Mouse (Mus musculus): ENCODE data around the gene Serpina1f. TPM values are rescaled to one million over a fixed set of nuclear protein-coding genes. Genes with fewer than 3 reads are reported as not detected.
"Not testable (repeated sequence)": the region's sequence is repeated elsewhere in the genome, so short reads cannot be mapped to it uniquely, and the experiment has no call there.

Serpina1f gene
- polyA plus RNA-seq, 1 experiment from 2014 or later = 1.5 TPM

DNA sequence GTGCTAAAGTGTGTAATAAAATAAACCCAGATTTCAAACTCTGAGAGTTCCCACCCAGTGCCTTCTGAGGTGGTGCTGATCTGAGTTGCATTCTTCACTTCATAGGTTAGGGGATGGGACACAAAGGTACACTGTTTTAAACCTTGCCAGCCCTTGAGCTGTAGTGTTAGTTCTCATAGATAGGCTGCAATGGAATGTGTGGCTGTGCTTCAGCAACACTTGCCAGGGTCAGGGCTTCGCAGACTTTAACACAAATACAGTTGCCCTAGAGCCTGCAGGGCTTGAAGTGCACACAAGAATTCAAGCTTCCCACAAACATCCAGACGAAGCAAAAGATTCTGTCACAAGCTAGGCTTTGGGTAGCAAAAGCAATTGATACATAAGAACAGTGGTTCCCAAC, 24.4 kb downstream of the Serpina1f start:
- H3K9me3 ChIP-seq (replicated peaks; ENCODE audit: low read length) = no peaks in the 10 kb centered on the region
- no peak for ATAC-seq (replicated peaks; ENCODE audit: low FRiP score, low read depth)
- H3K9ac ChIP-seq (ENCODE audit: low read depth, low read length) = no peak overlapping the region
- WGBS = 68% methylated on average over 2 of the region's 2 CpGs
- no peaks in the 10 kb centered on the region for H3K36me3 ChIP-seq (ENCODE audit: insufficient read depth, low read length)
- H3K4me3 ChIP-seq (replicated peaks; ENCODE audit: low read depth, low read length) = no peak overlapping the region
- no peaks in the 10 kb centered on the region for H3K4me1 ChIP-seq (replicated peaks; ENCODE audit: insufficient read depth, low read length)
- no peak for TF ChIP-seq CTCF (IDR thresholded peaks at IDR 0.05; ENCODE audit: low read depth)
- no peak overlapping the region for H3K4me2 ChIP-seq (ENCODE audit: low read length)
- no peak overlapping the region for H3K27ac ChIP-seq
- H3K27me3 ChIP-seq (ENCODE audit: insufficient read depth, low read length) = no peaks in the 10 kb centered on the region
- DNase-seq (ENCODE audit: low spot score) = no peak

DNA sequence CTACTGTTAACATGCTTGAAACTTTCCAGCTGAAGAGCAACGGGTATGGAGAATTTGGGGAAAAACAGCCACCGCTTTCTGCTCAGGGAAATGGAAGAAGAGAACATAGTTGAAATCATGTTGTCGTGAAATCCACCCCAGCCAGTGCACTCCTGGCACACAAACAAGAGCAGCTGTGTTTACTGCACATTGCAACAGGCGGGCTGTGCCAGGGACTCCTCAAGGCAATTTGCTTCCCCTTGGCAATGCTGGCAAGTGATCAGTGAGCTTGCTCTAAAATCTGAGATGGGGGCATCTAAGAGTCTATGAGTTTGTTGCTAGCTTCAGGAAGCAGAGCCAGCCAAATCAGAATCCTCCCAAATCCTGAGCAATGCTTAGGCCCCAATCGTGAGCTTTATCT, 25.0 kb downstream of the Serpina1f start:
- H3K4me2 ChIP-seq (ENCODE audit: low read length) = no peak overlapping the region
- DNase-seq (ENCODE audit: low spot score) = no peak
- WGBS = 86% methylated on average over 5 of the region's 5 CpGs
- no peak overlapping the region for H3K27ac ChIP-seq
- TF ChIP-seq CTCF (IDR thresholded peaks at IDR 0.05; ENCODE audit: low read depth) = no peak
- H3K27me3 ChIP-seq (ENCODE audit: insufficient read depth, low read length) = no peaks in the 10 kb centered on the region
- no peak overlapping the region for H3K9ac ChIP-seq (ENCODE audit: low read depth, low read length)
- no peak overlapping the region for H3K4me3 ChIP-seq (replicated peaks; ENCODE audit: low read depth, low read length)
- ATAC-seq (replicated peaks; ENCODE audit: low FRiP score, low read depth) = no peak
- no peaks in the 10 kb centered on the region for H3K9me3 ChIP-seq (replicated peaks; ENCODE audit: low read length)
- no peaks in the 10 kb centered on the region for H3K36me3 ChIP-seq (ENCODE audit: insufficient read depth, low read length)
- H3K4me1 ChIP-seq (replicated peaks; ENCODE audit: insufficient read depth, low read length) = no peaks in the 10 kb centered on the region

DNA sequence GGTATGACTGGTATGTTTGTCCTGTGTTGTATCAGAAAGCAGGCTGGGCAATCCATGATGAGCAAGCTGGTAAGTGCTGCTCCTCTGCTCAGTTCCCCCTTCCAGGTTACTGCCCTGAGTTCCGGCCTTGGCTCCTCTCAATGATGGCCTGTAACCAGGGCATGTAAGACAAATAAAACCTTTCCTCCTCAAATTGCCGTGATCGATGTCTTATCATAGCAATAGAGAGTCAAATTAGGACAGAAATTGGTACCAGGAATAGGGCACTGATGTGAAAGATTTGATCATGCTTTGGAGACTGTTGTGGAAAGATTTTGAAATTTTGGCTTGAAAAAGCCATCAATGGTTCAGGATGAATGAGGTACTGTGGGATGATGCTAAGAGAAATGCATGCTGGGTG, 30.0 kb downstream of the Serpina1f start:
- H3K4me1 ChIP-seq (replicated peaks; ENCODE audit: insufficient read depth, low read length) = no peaks in the 10 kb centered on the region
- no peaks in the 10 kb centered on the region for H3K36me3 ChIP-seq (ENCODE audit: insufficient read depth, low read length)
- WGBS = 90% methylated on average over 3 of the region's 3 CpGs

GRCm38 (mm10) chr12:103662053-103662452, 33.3 kb downstream of the Serpina1f start:
- not testable (repeated sequence) for H3K36me3 ChIP-seq (ENCODE audit: insufficient read depth, low read length); ATAC-seq (replicated peaks; ENCODE audit: low FRiP score, low read depth); H3K9ac ChIP-seq (ENCODE audit: low read depth, low read length); H3K27me3 ChIP-seq (ENCODE audit: insufficient read depth, low read length); H3K9me3 ChIP-seq (replicated peaks; ENCODE audit: low read length); H3K27ac ChIP-seq; DNase-seq (ENCODE audit: low spot score); H3K4me1 ChIP-seq (replicated peaks; ENCODE audit: insufficient read depth, low read length); H3K4me3 ChIP-seq (replicated peaks; ENCODE audit: low read depth, low read length); H3K4me2 ChIP-seq (ENCODE audit: low read length)

More for the DNA sequence above, 30.0 kb downstream of the Serpina1f start:
- Histone ChIP-seq H3K9me3 (replicated peaks; ENCODE audit: low read length) (no peaks in the 10 kb centered on the region), H3K27me3 (ENCODE audit: insufficient read depth, low read length) (no peaks in the 10 kb centered on the region), H3K27ac (no peak overlapping the region), H3K9ac (ENCODE audit: low read depth, low read length) (no peak overlapping the region), H3K4me2 (ENCODE audit: low read length) (no peak overlapping the region), H3K4me3 (replicated peaks; ENCODE audit: low read depth, low read length) (no peak overlapping the region)
- DNase-seq (ENCODE audit: low spot score) (no peak), ATAC-seq (replicated peaks; ENCODE audit: low FRiP score, low read depth) (no peak)
- no peak for TF ChIP-seq CTCF (IDR thresholded peaks at IDR 0.05; ENCODE audit: low read depth)

- Histone ChIP-seq H3K36me3 (ENCODE audit: insufficient read depth, low read length) (no peaks in the 10 kb centered on the region), H3K4me2 (ENCODE audit: low read length) (no peak overlapping the region), H3K9ac (ENCODE audit: low read depth, low read length) (no peak overlapping the region), H3K27me3 (ENCODE audit: insufficient read depth, low read length) (no peaks in the 10 kb centered on the region), H3K4me3 (replicated peaks; ENCODE audit: low read depth, low read length) (no peak overlapping the region), H3K27ac (no peak overlapping the region), H3K9me3 (replicated peaks; ENCODE audit: low read length) (no peaks in the 10 kb centered on the region), H3K4me1 (replicated peaks; ENCODE audit: insufficient read depth, low read length) (no peaks in the 10 kb centered on the region)
- ATAC-seq (replicated peaks; ENCODE audit: low FRiP score, low read depth) = no peak; the same call in 1 of the 2 replicates
- no peak for DNase-seq (ENCODE audit: low spot score)
- 68% methylated on average over 5 of the region's 5 CpGs for WGBS
- TF ChIP-seq CTCF (IDR thresholded peaks at IDR 0.05; ENCODE audit: low read depth) = no peak
These were observed 35.3 kb downstream of the Serpina1f start for GRCm38 (mm10) chr12:103660076-103660475.

- Histone ChIP-seq H3K27me3 (ENCODE audit: insufficient read depth, low read length) (no peaks in the 10 kb centered on the region), H3K9me3 (replicated peaks; ENCODE audit: low read length) (no peaks in the 10 kb centered on the region), H3K9ac (ENCODE audit: low read depth, low read length) (no peak overlapping the region), H3K36me3 (ENCODE audit: insufficient read depth, low read length) (no peaks in the 10 kb centered on the region), H3K27ac (no peak overlapping the region), H3K4me3 (replicated peaks; ENCODE audit: low read depth, low read length) (no peak overlapping the region), H3K4me1 (replicated peaks; ENCODE audit: insufficient read depth, low read length) (no peaks in the 10 kb centered on the region), H3K4me2 (ENCODE audit: low read length) (no peak overlapping the region)
- ATAC-seq (replicated peaks; ENCODE audit: low FRiP score, low read depth) (no peak), DNase-seq (ENCODE audit: low spot score) (no peak)
- TF ChIP-seq CTCF (IDR thresholded peaks at IDR 0.05; ENCODE audit: low read depth) = no peak
- 82% methylated on average over 2 of the region's 2 CpGs for WGBS
These were observed 36.2 kb downstream of the Serpina1f start for GRCm38 (mm10) chr12:103659171-103659570.

DNA sequence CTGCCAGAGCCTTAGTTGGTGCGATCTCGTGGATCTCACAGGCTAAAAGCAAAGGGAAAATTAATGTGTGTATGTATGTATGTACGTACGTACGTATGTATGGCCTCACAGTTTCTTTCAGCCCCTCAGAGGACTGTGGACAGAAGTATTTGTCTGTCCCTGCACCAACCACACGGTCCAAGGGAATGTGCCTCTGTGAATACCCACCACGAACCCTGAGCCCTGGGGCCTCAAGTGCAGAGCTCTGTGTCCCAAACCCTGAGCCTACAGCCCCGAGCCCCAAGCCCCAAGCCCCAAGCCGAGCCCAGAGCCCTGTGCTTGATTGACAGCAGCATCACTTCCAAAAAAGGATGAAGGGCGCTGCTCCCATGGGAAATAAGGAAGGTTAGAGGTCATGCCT, 37.3 kb downstream of the Serpina1f start:
- Histone ChIP-seq H3K27me3 (ENCODE audit: insufficient read depth, low read length) (no peaks in the 10 kb centered on the region), H3K4me2 (ENCODE audit: low read length) (no peak overlapping the region), H3K9me3 (replicated peaks; ENCODE audit: low read length) (no peaks in the 10 kb centered on the region), H3K27ac (no peak overlapping the region), H3K36me3 (ENCODE audit: insufficient read depth, low read length) (no peaks in the 10 kb centered on the region), H3K9ac (ENCODE audit: low read depth, low read length) (no peak overlapping the region), H3K4me3 (replicated peaks; ENCODE audit: low read depth, low read length) (no peak overlapping the region), H3K4me1 (replicated peaks; ENCODE audit: insufficient read depth, low read length) (no peaks in the 10 kb centered on the region)
- DNase-seq (ENCODE audit: low spot score) (no peak), ATAC-seq (replicated peaks; ENCODE audit: low FRiP score, low read depth) (no peak)
- 80% methylated on average over 10 of the region's 10 CpGs for whole genome bisulfite sequencing
- no peak for TF ChIP-seq CTCF (IDR thresholded peaks at IDR 0.05; ENCODE audit: low read depth)
